Mouse (Mus musculus): ENCODE results near the gene Pmp22. TPM values are rescaled to one million over a fixed set of nuclear protein-coding genes. Genes with fewer than 3 reads are reported as not detected.

Pmp22 gene
- polyA plus RNA-seq, 1 experiment from 2014 or later, result 102 TPM

GRCm38 (mm10) chr11:63201989-63202535, 73.3 kb downstream of the Pmp22 start:
- WGBS, result 71% methylated on average over 3 of the region's 3 CpGs
- no peak overlapping the region for H3K4me3 ChIP-seq (ENCODE audit: low read depth, low read length)

More at GRCm38 (mm10) chr11:63201989-63202535, 73.3 kb downstream of the Pmp22 start:
- H3K4me2 ChIP-seq (replicated peaks; ENCODE audit: low read depth), result no peak overlapping the region
- no peaks in the 10 kb centered on the region for H3K9me3 ChIP-seq (ENCODE audit: control insufficient read depth, low read length)
- TF ChIP-seq CTCF (IDR thresholded peaks at IDR 0.05; ENCODE audit: low read depth) (no peak), EP300 (optimal IDR thresholded peaks at IDR 0.05) (no peak)
- H3K36me3 ChIP-seq (ENCODE audit: control insufficient read depth, insufficient read depth, low read length), result no peaks in the 10 kb centered on the region
- no peaks in the 10 kb centered on the region for H3K4me1 ChIP-seq (replicated peaks; ENCODE audit: control insufficient read depth, insufficient read depth)
- no peak overlapping the region for H3K27ac ChIP-seq (replicated peaks)
- no peak overlapping the region for H3K9ac ChIP-seq (ENCODE audit: low read length)
- H3K27me3 ChIP-seq (ENCODE audit: control insufficient read depth, insufficient read depth, low read length), result no peaks in the 10 kb centered on the region
- ATAC-seq (ENCODE audit: low FRiP score, low TSS enrichment) (no peak), DNase-seq (ENCODE audit: low spot score) (no peak)

Other genes with a start within 250 kb of the Pmp22 start
- gene Tvp23b, start 249.5 kb upstream of the Pmp22 start, polyA plus RNA-seq (2015; fragmentation: Nextera tagmentation; extraction: Ambion mirVana), result 67.2 and 71.1 TPM in 2 replicates
- gene Cdrt4, start 177.8 kb upstream of the Pmp22 start, polyA plus RNA-seq (2015; fragmentation: Nextera tagmentation; extraction: Ambion mirVana), result 0.15 TPM in 1 of 2 replicates, not detected in the other
- gene Tekt3, start 67.3 kb upstream of the Pmp22 start, polyA plus RNA-seq (2015; fragmentation: Nextera tagmentation; extraction: Ambion mirVana), result not detected in 2 replicates

Measured in stomach, postnatal 0 days (tissue).